Mouse (Mus musculus) CH12.LX (cell line): Measurements from ENCODE around the gene Elavl3.

Experiments used
- CHD1 ChIP-seq: IDR thresholded peaks from 2 replicates; pipeline ENCODE4 v1.6.1; 2012; ENCODE audit warnings: low read depth, low read length, improper control_type of control experiment, inconsistent platforms
- CTCF ChIP-seq, 2 experiments: IDR thresholded peaks in 1 of 2; conservative IDR thresholded peaks in 1 of 2; 2 replicates each; pipeline ENCODE4 v1.5.1; 2011 to 2012; ENCODE audit warnings: low read depth in 2 of 2, low read length in 2 of 2, improper control_type of control experiment in 1 of 2, inconsistent platforms in 1 of 2, mild to moderate bottlenecking in 1 of 2, moderate library complexity in 1 of 2
- E2F4 ChIP-seq: IDR thresholded peaks from 2 replicates; pipeline ENCODE4 v1.6.1; 2011; ENCODE audit warnings: low read depth, low read length, improper control_type of control experiment; ENCODE audit not compliant: insufficient replicate concordance
- EP300 ChIP-seq: IDR thresholded peaks from 2 replicates; pipeline ENCODE4 v1.6.1; 2011; ENCODE audit warnings: low read length, improper control_type of control experiment
- MAZ ChIP-seq: IDR thresholded peaks from 2 replicates; pipeline ENCODE4 v1.6.1; 2012; ENCODE audit warnings: low read depth, mild to moderate bottlenecking, inconsistent platforms, low read length, improper control_type of control experiment, moderate library complexity
- POLR2A ChIP-seq: IDR thresholded peaks from 2 replicates; pipeline ENCODE4 v1.6.1; 2011; ENCODE audit warnings: low read depth, mild to moderate bottlenecking, improper control_type of control experiment, low read length
- RCOR1 ChIP-seq: conservative IDR thresholded peaks from 2 replicates; pipeline ENCODE4 v1.6.1; 2012; ENCODE audit warnings: low read depth, mild to moderate bottlenecking, inconsistent platforms, low read length, improper control_type of control experiment
- UBTF ChIP-seq: IDR thresholded peaks from 2 replicates; pipeline ENCODE4 v1.6.1; 2012; ENCODE audit warnings: low read depth, mild to moderate bottlenecking, inconsistent platforms, low read length, improper control_type of control experiment, moderate library complexity
- ZC3H11A ChIP-seq: IDR thresholded peaks from 2 replicates; pipeline ENCODE4 v1.6.1; 2012; ENCODE audit warnings: low read depth, mild to moderate bottlenecking, inconsistent platforms, low read length, improper control_type of control experiment
- ZNF384 ChIP-seq: IDR thresholded peaks from 2 replicates; pipeline ENCODE4 v1.6.1; 2012; ENCODE audit warnings: low read depth, low read length, improper control_type of control experiment, inconsistent platforms

- TF ChIP-seq UBTF = no peak
- no peak for TF ChIP-seq E2F4
- TF ChIP-seq ZNF384 = no peak
- no peak for TF ChIP-seq CHD1
- no peak for TF ChIP-seq CTCF (conservative IDR thresholded peaks at IDR 0.05 in 1 of 2, IDR thresholded peaks at IDR 0.05 in 1 of 2; ENCODE audit: low read depth in 2 of 2, low read length in 2 of 2)
- TF ChIP-seq EP300 = no peak
- no peak for TF ChIP-seq POLR2A
- TF ChIP-seq RCOR1 = no peak
- no peak for TF ChIP-seq MAZ
- TF ChIP-seq ZC3H11A = no peak
Measured at GRCm38 (mm10) chr9:22069881-22070553, 18.2 kb upstream of the Elavl3 start.
